Mouse (Mus musculus) neural tube, embryonic 14.5 days (tissue): ENCODE results near the gene Trp53tg5. TPM values are rescaled to one million over a fixed set of nuclear protein-coding genes. Genes with fewer than 3 reads are reported as not detected.

Source experiments
- ATAC-seq: fragments of 200-750 bp; cut with Nextera tagmentation; 2 replicates; pipeline ENCODE4 v1.8.0; 2017; ENCODE audit warnings: low read depth, mild to moderate bottlenecking, moderate TSS enrichment, moderate library complexity
- H3K27ac ChIP-seq: fragments of 300-500 bp; sonication (generic); 2 replicates; pipeline ENCODE4 v1.5.1; 2014; ENCODE audit warnings: low read depth, mild to moderate bottlenecking, control low read depth, low read length, moderate library complexity, mixed read lengths
- H3K27me3 ChIP-seq: fragments of 300-500 bp; sonication (generic); 2 replicates; pipeline ENCODE4 v1.6.1; 2014; ENCODE audit warnings: low read length; ENCODE audit not compliant: control insufficient read depth, insufficient read depth
- H3K36me3 ChIP-seq: fragments of 300-500 bp; sonication (generic); 2 replicates; pipeline ENCODE4 v1.6.1; 2014; ENCODE audit warnings: low read length, mixed read lengths; ENCODE audit not compliant: control insufficient read depth, insufficient read depth
- H3K4me1 ChIP-seq: fragments of 300-500 bp; sonication (generic); 2 replicates; pipeline ENCODE4 v1.6.1; 2014; ENCODE audit warnings: low read length; ENCODE audit not compliant: control insufficient read depth, insufficient read depth
- H3K4me2 ChIP-seq: fragments of 300-500 bp; sonication (generic); 2 replicates; pipeline ENCODE4 v1.6.1; 2014; ENCODE audit warnings: mild to moderate bottlenecking, low read depth, low read length, control low read depth
- H3K4me3 ChIP-seq: fragments of 300-500 bp; sonication (generic); 2 replicates; pipeline ENCODE4 v1.5.1; 2014; ENCODE audit warnings: low read depth, low read length, control low read depth, mixed read lengths
- H3K9ac ChIP-seq: fragments of 300-500 bp; sonication (generic); replicated peaks from 2 replicates; pipeline ENCODE4 v1.6.1; 2014; ENCODE audit warnings: low read depth, mild to moderate bottlenecking, control low read depth, low read length, mixed read lengths
- H3K9me3 ChIP-seq: fragments of 300-500 bp; sonication (generic); 2 replicates; pipeline ENCODE4 v1.6.1; 2016; ENCODE audit warnings: low read length; ENCODE audit not compliant: control insufficient read depth
- WGBS: fragments of 180-500 bp; shearing (Covaris S2); extraction: QIAGEN DNeasy Blood & Tissue Kit; methylation state at CpG from one replicate; pipeline ENCODE4 v1.1.7; 2014; 5-methylcytosine and 5-hydroxymethylcytosine counted together
- polyA plus RNA-seq: library from polyadenylated mRNA; unstranded; fragments of >200 nt; fragmentation: Nextera tagmentation; extraction: Ambion mirVana; gene quantifications from 2 replicates; pipeline ENCODE4 v1.2.1, GENCODE M21; 2014

Trp53tg5 gene
- polyA plus RNA-seq, 1 experiment from 2014 or later, result not detected

DNA sequence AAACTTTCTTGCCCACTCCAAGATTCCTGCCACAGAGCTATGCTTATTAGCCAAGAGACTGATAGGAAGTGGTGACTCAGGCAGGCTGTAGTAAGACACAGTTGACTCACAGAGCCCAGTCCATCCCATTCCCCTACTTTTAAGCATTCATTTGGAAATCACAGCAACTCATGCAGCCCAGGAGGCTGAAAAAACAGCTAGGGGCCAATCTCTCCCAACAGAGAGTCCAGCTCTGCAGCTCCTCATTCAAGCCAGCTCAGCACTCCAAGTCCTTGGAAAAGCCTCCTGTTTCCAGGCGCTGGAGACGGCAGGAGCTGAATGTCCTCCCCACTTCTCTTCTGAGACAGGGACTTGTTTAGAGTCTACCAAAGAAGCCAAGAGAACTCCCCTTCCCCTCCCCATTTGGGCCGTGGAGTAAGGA is 34.5 kb downstream of the Trp53tg5 start:
- H3K4me1 ChIP-seq, result peaks cover 9% of the 10 kb centered on the region; the same call in 1 of the 2 replicates
- H3K4me2 ChIP-seq, result no peak overlapping the region
- WGBS, result 69% methylated on average over 3 of the region's 3 CpGs
- H3K4me3 ChIP-seq, result no peak overlapping the region
- no peak overlapping the region for H3K9ac ChIP-seq
- H3K9me3 ChIP-seq, result no peaks in the 10 kb centered on the region
- H3K27ac ChIP-seq, result no peak overlapping the region
- H3K27me3 ChIP-seq, result 0 out of 2 replicates have a peak, but pooled peaks cover 2% of the 10 kb centered on the region
- no peak for ATAC-seq
- no peaks in the 10 kb centered on the region for H3K36me3 ChIP-seq

DNA sequence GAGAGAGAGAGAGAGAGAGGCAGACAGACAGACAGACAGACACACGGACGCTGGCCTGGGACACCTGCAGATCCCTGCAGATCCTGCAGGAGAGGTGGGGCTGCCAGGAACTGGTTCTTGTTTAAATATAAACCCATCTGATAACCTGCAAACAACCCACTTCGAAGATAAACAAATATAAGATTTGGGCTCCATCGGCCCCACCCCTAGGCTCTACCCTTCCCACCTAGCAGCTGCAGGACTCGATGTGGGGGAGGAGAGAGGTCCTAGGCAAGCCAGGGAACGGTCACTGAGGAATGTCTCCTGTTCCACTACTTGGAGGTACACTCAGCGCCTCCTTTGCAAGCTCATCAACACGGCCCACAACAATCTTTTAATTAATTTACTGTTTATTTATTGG is 35.3 kb downstream of the Trp53tg5 start:
- no peak overlapping the region for H3K9ac ChIP-seq
- H3K4me3 ChIP-seq, result no peak overlapping the region
- ATAC-seq, result no peak
- H3K9me3 ChIP-seq, result no peaks in the 10 kb centered on the region
- peaks cover 7% of the 10 kb centered on the region; the same call in 1 of the 2 replicates for H3K4me1 ChIP-seq
- H3K4me2 ChIP-seq, result no peak overlapping the region
- H3K36me3 ChIP-seq, result no peaks in the 10 kb centered on the region
- 59% methylated on average over 8 of the region's 8 CpGs for WGBS
- no peak overlapping the region for H3K27ac ChIP-seq
- 0 out of 2 replicates have a peak, but pooled peaks cover 2% of the 10 kb centered on the region for H3K27me3 ChIP-seq

DNA sequence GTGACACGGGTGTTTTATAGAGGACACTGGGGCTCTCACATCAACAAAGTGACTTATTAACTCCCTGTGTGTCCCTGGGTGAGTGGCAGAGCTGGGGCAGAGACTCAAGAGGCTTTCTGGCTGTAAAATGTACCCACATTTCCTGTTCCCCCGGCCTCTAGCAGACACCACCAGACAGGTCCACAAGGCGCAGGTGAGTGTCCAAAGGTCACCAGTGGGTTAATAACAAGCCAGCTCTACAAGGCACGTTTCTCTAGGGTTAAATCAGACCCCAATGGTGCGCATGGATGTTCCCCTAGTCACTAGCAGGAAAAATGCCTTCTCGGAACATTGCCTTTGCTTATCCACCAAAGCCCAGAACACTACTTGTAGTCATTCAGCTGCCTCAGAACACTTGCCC is 35.8 kb downstream of the Trp53tg5 start:
- Histone ChIP-seq H3K27ac (no peak overlapping the region), H3K36me3 (no peaks in the 10 kb centered on the region), H3K9ac (no peak overlapping the region), H3K27me3 (0 out of 2 replicates have a peak, but pooled peaks cover 2% of the 10 kb centered on the region), H3K4me3 (no peak overlapping the region), H3K9me3 (no peaks in the 10 kb centered on the region), H3K4me2 (no peak overlapping the region), H3K4me1 (peaks cover 4% of the 10 kb centered on the region; the same call in 1 of the 2 replicates)
- WGBS, result 70% methylated on average over 6 of the region's 6 CpGs
- ATAC-seq, result no peak

DNA sequence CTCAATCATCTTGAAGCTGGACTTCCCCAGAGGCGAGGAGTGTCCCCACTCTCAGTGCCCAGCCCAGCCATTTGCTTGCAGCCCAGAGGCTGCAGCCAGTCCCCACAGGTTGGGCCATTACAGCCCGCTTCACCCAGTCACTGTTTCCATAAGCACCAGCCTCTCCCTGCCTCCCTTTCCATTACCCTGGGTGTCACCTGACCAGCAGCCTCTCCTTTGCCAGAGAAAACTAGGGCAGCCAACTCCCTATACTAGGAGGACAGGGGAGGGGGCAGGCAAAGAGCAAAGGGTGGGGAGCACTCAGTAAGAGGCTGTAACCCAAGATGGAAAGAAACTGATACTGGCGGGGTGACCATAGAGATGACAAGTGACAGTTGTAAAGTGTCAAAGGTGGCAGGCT is 36.6 kb downstream of the Trp53tg5 start:
- Histone ChIP-seq H3K9me3 (no peaks in the 10 kb centered on the region), H3K4me3 (no peak overlapping the region), H3K4me1 (no peaks in the 10 kb centered on the region), H3K27ac (no peak overlapping the region), H3K27me3 (no peaks in the 10 kb centered on the region), H3K9ac (no peak overlapping the region), H3K4me2 (no peak overlapping the region), H3K36me3 (no peaks in the 10 kb centered on the region)
- WGBS, result 63% methylated on average over 3 of the region's 3 CpGs
- no peak for ATAC-seq

DNA sequence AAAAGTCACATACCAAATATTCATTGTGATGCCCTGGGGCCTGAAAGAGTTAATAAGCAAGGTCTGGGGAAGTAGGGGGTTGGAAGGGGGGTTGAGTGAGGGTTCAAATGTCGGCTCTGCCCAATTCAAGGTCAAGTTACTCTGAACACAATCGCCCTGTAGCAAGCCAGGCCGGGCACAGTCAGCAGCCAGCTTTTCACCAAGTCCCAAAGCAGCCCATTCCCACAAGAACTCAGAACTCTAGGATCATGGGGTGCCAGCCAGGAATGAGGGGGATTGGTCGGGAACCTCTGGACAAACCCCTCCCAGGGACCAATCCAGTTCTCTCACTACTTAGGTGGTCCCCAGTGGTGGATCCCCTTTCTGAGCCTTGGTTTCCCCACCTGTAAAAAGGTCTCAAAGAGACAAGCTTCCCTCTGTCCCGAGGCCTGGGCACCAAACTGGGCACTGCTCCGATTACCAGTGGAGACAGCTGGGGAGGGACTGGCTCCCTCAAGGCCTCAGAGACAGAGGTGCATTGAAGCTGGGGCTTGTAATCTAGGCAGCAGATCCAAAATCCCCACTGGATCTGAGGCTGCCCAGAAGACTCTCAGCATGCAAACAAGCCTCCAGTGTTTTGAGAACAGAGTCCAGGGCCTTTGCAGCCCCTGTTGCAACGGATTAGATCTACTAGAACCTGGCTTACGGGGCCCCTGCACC is 37.2 kb downstream of the Trp53tg5 start:
- Histone ChIP-seq H3K4me3 (no peak overlapping the region), H3K4me1 (no peaks in the 10 kb centered on the region), H3K36me3 (no peaks in the 10 kb centered on the region), H3K9ac (no peak overlapping the region), H3K4me2 (no peak overlapping the region), H3K27me3 (no peaks in the 10 kb centered on the region), H3K27ac (no peak overlapping the region), H3K9me3 (no peaks in the 10 kb centered on the region)
- WGBS, result 36% methylated on average over 8 of the region's 8 CpGs
- ATAC-seq, result no peak

DNA sequence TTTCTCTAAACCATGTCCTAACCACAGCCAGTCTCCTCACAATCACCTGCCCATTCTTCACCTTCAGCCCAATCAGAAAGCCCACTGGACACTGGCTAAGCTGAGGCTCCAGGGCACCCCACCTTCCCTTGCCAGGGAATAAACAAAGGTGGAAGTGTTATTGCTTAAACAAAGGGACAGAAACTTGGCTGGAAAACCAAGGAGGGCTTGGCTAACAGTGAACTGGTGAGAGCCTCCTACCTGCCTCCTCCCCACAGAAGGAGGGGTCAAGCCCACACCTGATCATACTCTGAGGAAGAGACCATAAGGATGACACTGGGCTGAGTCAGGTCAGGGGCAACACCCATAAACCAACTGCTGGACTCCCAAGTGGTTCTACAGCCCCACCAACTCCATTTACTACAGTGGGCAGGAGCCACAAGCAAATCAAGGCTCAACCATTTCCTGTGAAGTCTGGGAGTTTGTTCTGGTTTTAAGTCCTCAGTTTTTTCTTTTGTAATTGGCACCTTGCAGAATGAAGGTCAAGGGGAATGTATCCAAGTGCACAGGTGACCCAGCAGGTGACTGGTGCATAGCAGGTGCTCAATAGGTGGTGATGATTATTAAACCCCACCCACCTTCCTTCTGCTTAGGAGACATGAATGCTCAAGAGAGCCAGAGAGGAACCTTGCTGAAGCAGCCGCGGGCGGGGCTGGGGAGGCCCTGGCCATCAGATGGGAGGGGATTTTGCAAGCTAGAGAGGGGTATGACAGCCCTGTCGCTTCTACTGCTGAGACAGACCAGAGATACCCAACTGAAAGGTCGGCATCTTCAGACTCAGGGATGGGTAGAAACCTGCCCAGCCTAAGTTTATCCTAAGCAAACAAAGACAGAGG is 38.1 kb downstream of the Trp53tg5 start:
- no peak for ATAC-seq
- Histone ChIP-seq H3K9ac (no peak overlapping the region), H3K36me3 (no peaks in the 10 kb centered on the region), H3K9me3 (no peaks in the 10 kb centered on the region), H3K27ac (no peak overlapping the region), H3K27me3 (no peaks in the 10 kb centered on the region), H3K4me1 (no peaks in the 10 kb centered on the region), H3K4me2 (no peak overlapping the region), H3K4me3 (no peak overlapping the region)
- WGBS, result 55% methylated on average over 5 of the region's 5 CpGs

DNA sequence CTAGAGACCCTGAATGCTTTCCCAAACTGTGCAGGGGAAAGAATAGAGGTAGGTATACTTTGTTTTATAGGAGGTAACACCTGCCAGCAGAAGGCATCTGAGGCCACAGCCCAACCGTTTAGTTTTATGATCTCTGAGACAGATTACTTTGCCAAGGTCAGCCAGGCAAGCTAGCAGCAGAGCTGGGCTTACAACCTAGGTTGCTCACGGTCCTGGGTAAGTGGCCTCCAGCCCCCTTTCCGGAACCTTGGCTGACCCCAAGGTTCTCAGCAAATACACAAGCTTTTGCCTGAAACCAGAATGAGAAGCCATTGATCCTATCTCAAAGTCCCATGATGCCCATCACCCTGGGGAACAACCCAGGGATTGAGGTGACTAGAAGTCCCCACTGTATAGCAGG is 38.8 kb downstream of the Trp53tg5 start:
- H3K4me1 ChIP-seq, result no peaks in the 10 kb centered on the region
- WGBS, result 60% methylated on average over 3 of the region's 3 CpGs
- no peaks in the 10 kb centered on the region for H3K27me3 ChIP-seq
- no peaks in the 10 kb centered on the region for H3K36me3 ChIP-seq
- no peak overlapping the region for H3K27ac ChIP-seq
- H3K4me3 ChIP-seq, result no peak overlapping the region
- ATAC-seq, result no peak
- no peak overlapping the region for H3K4me2 ChIP-seq
- no peak overlapping the region for H3K9ac ChIP-seq
- no peaks in the 10 kb centered on the region for H3K9me3 ChIP-seq

DNA sequence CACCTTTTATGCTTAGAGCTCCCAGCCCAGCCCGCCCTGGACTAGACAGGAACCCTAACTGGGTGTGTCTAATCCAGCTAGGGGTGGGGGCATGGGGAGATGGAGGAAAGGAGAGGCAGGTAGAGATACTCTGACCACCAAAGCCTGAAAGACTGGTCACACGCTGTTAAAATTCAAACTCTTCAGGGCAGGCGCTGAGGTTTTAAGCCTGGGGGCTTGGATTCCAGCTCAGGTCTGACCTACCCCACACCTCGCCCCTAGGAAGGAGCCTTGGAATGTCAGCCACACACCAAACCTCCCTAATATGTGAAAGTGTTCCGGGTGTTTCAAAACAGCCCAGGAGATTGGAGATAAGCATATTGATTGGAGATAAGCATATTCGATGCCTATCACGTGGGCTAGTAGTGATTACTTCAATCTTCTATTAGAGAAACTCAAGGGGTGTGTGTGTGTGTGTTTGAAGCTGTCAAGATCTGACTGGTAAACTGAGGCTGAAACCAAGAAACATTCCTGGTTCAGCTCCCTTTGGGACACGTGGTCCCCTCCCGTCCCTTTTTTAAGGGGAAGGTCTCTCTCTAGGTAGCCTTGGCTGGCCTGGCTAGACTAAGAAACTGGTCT is 40.1 kb downstream of the Trp53tg5 start:
- Histone ChIP-seq H3K27me3 (no peaks in the 10 kb centered on the region), H3K27ac (no peak overlapping the region), H3K4me2 (no peak overlapping the region), H3K4me3 (no peak overlapping the region), H3K36me3 (no peaks in the 10 kb centered on the region), H3K9ac (no peak overlapping the region), H3K9me3 (no peaks in the 10 kb centered on the region), H3K4me1 (no peaks in the 10 kb centered on the region)
- ATAC-seq, result no peak
- 87% methylated on average over 9 of the region's 9 CpGs for WGBS
